Mouse (Mus musculus) kidney, adult 2 months (tissue): ENCODE data around the gene C1ql4.

Source experiments
- CTCF ChIP-seq: fragments of 200-500 bp; conservative IDR thresholded peaks from 2 replicates; pipeline ENCODE4 v1.5.1; 2011; ENCODE audit warnings: low read depth, mild to moderate bottlenecking, control low read depth, low read length, moderate library complexity, mixed read lengths; ENCODE audit not compliant: insufficient read depth, insufficient read length
- POLR2A ChIP-seq: fragments of 200-500 bp; IDR thresholded peaks from one replicate; pipeline ENCODE4 v1.6.1; 2011; ENCODE audit warnings: low read depth, low read length, control low read depth

GRCm38 (mm10) chr15:99040920-99041856, 46.4 kb downstream of the C1ql4 start:
- TF ChIP-seq POLR2A: no peak
- no peak for TF ChIP-seq CTCF
